Mouse (Mus musculus) c-Kit-positive CD71-negative TER-119-negative erythroid progenitor cells, embryonic 14.5 days (primary cell): ENCODE measurements around the gene Vmn1r228.

Experiments used
- DNase-seq: peaks from one replicate; pipeline ENCODE4 v3.0.0-alpha.2; 2013; ENCODE audit warnings: low read depth

Vmn1r228 gene

GRCm38 (mm10) chr17:20786057-20786456, at the start of gene Vmn1r228:
Gene Vmn1r228, minus strand, starts transcription at chr17:20786157.
- DNase-seq: no peak

GRCm38 (mm10) chr17:20811255-20811654, 25.3 kb upstream of the Vmn1r228 start, which contains the start of gene Vmn1r229:
Gene Vmn1r229, plus strand, starts transcription at chr17:20811555.
- DNase-seq: no peak

- no peak for DNase-seq
Measured at GRCm38 (mm10) chr17:20729543-20729942, 56.4 kb downstream of the Vmn1r228 start, which contains the start of gene Vmn1r227. Gene Vmn1r227, plus strand, starts transcription at chr17:20729843.
